Mouse (Mus musculus) liver, postnatal 0 days (tissue): ENCODE measurements at regions not wholly inside any gene's neighbourhood (a gene's known extent, or its start where the extent isn't known, plus 50 kb on each side); places are given as distances from the start of the nearest gene placed in this dataset.

Source experiments
- CTCF ChIP-seq: sonication (generic); IDR thresholded peaks from 2 replicates; pipeline ENCODE4 v1.5.1; 2016; ENCODE audit warnings: antibody characterized with exemption, low read depth
- EP300 ChIP-seq: IDR thresholded peaks from 2 replicates; pipeline ENCODE4 v1.6.1; 2016; ENCODE audit warnings: antibody characterized with exemption, low read depth, mild to moderate bottlenecking

DNA sequence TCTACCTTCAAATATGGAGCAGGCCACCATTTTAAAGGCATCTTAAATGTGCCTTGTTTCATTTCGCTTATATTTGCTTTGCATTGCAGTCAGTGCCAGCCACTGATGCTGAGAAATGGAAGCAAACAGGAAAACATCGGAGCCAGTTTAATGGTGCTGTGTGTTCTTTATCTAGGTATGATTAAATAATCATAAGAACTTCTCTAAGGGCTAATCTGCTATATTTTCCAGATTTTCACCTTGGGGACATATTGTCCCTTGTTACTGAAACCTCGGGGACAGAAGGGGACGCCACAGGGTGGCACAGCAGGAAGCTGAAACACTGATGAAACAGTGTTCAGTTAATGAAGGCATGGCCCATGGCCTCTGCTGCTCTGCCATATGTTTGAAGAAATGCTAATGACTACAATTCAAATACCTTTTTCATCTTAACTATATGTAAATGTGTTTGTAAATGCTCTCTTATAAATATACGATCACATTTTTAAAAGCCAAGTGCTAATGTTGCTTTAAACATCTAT is 562.6 kb downstream of the Etv1 start:
- TF ChIP-seq CTCF = no peak
- TF ChIP-seq EP300 = no peak
